Mouse (Mus musculus) hindbrain, embryonic 13.5 days (tissue): Measurements from ENCODE around the gene Nnmt. TPM values are rescaled to one million over a fixed set of nuclear protein-coding genes. Genes with fewer than 3 reads are reported as not detected.

Experiments
- ATAC-seq: fragments of 200-750 bp; cut with Nextera tagmentation; 2 replicates; pipeline ENCODE4 v1.8.0; 2017; ENCODE audit warnings: moderate TSS enrichment; ENCODE audit not compliant: low FRiP score
- H3K27ac ChIP-seq: fragments of 300-500 bp; sonication (generic); 2 replicates; pipeline ENCODE4 v1.5.1; 2015; ENCODE audit warnings: inconsistent platforms, mild to moderate bottlenecking, moderate library complexity
- H3K27me3 ChIP-seq: fragments of 300-500 bp; sonication (generic); 2 replicates; pipeline ENCODE4 v1.6.1; 2015; ENCODE audit warnings: mild to moderate bottlenecking, inconsistent platforms
- H3K36me3 ChIP-seq: fragments of 300-500 bp; sonication (generic); 2 replicates; pipeline ENCODE4 v1.6.1; 2015; ENCODE audit warnings: mild to moderate bottlenecking, inconsistent platforms
- H3K4me1 ChIP-seq: fragments of 300-500 bp; sonication (generic); replicated peaks from 2 replicates; pipeline ENCODE4 v1.6.1; 2015; ENCODE audit warnings: inconsistent platforms
- H3K4me2 ChIP-seq: fragments of 300-500 bp; sonication (generic); 2 replicates; pipeline ENCODE4 v1.6.1; 2015; ENCODE audit warnings: inconsistent platforms, mild to moderate bottlenecking, moderate library complexity
- H3K4me3 ChIP-seq: fragments of 300-500 bp; sonication (generic); 2 replicates; pipeline ENCODE4 v1.5.1; 2015; ENCODE audit warnings: mild to moderate bottlenecking, inconsistent platforms
- H3K9ac ChIP-seq: fragments of 300-500 bp; sonication (generic); 2 replicates; pipeline ENCODE4 v1.6.1; 2015; ENCODE audit warnings: mild to moderate bottlenecking, inconsistent platforms
- H3K9me3 ChIP-seq: fragments of 300-500 bp; sonication (generic); 2 replicates; pipeline ENCODE4 v1.6.1; 2016; ENCODE audit warnings: inconsistent platforms
- WGBS: fragments of 180-500 bp; shearing (Covaris S2); methylation state at CpG from one replicate; pipeline ENCODE4 v1.1.7; 2015; 5-methylcytosine and 5-hydroxymethylcytosine counted together
- polyA plus RNA-seq: library from polyadenylated mRNA; unstranded; fragments of >200 nt; fragmentation: Nextera tagmentation; extraction: Ambion mirVana; gene quantifications from 2 replicates; pipeline ENCODE4 v1.2.1, GENCODE M21; 2015

Nnmt gene
- polyA plus RNA-seq = 0.38 and 0.81 TPM in 2 replicates

DNA sequence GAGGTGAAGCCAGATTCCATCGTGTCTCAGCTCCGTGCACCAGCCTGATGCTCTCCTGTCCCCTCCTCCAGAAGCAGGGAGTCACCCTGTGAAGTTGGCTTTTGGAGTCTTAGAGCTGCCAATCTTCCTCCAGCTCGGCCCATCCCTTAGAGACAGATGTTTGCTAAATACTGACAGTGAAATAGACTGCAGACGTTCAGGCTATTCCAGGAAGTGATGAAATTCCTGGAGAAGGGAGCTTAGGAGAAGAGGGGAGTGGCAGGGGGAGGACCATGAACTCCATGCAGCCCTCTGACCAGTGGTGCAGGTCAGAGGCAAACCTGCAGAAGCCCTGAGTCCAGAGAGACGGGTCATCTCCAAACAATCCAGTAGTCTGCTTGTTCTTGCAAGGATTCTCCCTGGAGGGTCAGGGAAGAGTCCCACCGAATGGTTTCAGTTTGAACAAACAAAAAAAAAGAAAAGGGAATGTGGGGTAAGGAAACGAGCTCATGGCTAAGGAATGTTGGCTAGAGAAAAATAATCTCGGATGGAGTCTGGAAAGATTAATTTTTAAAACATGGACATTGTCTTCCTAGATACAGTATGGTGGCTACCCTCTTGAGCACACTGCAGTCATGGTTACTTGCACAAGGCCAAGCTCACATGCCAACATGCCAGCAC lies at the start of gene Nnmt:
Nnmt (minus strand) TSS at position 215 of the 660 bp plus-strand sequence.
- no peaks in the 10 kb centered on the region for H3K27me3 ChIP-seq
- H3K9ac ChIP-seq = no peak within 1 kb of the TSS
- H3K4me2 ChIP-seq = no peak within 1 kb of the TSS
- H3K36me3 ChIP-seq = no peaks in the 10 kb centered on the region
- no peak within 1 kb of the TSS for H3K27ac ChIP-seq
- H3K4me3 ChIP-seq = no peak within 1 kb of the TSS
- ATAC-seq = no peak
- H3K4me1 ChIP-seq = no peaks in the 10 kb centered on the region
- 68% methylated on average over 8 of the region's 8 CpGs for WGBS
- H3K9me3 ChIP-seq = no peaks in the 10 kb centered on the region

DNA sequence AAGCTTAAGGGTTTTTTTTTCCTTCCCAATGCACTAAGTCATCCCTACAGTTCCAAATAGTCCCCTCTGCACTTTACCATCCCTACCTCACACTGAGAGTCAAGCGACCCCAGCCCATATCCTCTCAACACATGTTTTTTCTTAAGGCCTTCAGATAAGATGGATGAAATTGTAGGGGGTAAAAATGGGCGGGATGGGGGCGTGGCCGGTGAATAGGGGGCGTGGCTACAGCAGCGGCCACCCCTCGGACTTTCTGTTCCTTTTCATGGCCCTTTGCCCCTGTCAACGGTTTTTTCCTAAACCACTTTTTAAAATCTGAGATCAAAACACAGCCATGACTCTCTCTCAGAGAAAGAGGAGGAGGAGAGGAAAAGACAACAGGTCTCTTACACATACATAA lies 49.8 kb upstream of the Nnmt start:
- peaks cover 5% of the 10 kb centered on the region for H3K36me3 ChIP-seq
- H3K4me1 ChIP-seq = peaks cover 17% of the 10 kb centered on the region
- no peak overlapping the region for H3K4me3 ChIP-seq
- no peaks in the 10 kb centered on the region; the same call in 1 of the 2 replicates for H3K9me3 ChIP-seq
- no peak overlapping the region for H3K4me2 ChIP-seq
- no peak overlapping the region for H3K27ac ChIP-seq
- H3K27me3 ChIP-seq = peaks cover 20% of the 10 kb centered on the region
- no peak overlapping the region for H3K9ac ChIP-seq
- ATAC-seq = no peak
- 8% methylated on average over 8 of the region's 8 CpGs for WGBS

DNA sequence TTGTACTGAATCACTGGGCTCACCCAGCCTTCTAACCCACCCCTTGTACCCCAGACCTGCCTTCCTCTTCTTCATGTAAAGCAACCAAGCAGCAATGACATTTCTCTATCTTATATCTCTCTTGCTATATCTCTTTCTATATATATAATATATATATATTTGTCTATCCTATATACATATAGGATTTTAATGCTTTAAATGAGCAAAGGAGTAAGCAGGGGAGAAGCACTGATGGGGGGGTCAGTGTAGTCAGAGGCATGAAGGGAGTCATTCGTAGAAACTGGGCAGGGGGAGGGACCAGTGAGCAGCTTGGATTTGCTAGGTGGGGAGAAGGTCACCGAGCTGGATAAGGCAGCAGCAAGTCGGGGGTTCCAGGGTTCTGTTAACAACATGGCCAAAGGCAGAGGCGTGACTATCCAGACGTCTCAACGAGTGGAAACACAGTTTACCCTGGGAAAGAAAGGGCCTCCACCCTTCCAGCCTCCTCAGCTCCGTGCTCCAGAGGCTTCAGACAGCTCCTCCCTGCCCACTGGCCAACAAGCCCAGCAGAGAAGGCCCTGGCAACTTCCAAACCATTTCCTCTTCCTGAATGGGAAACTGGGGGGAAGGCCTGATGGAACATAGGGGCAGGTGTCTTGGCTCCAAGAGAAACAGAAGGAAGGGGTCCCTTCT lies 48.6 kb upstream of the Nnmt start:
- Histone ChIP-seq H3K4me2 (no peak overlapping the region), H3K4me1 (peaks cover 28% of the 10 kb centered on the region), H3K27me3 (peaks cover 20% of the 10 kb centered on the region), H3K4me3 (no peak overlapping the region), H3K36me3 (no peaks in the 10 kb centered on the region), H3K9me3 (no peaks in the 10 kb centered on the region), H3K27ac (no peak overlapping the region), H3K9ac (no peak overlapping the region)
- WGBS = 44% methylated on average over 7 of the region's 7 CpGs
- no peak for ATAC-seq

DNA sequence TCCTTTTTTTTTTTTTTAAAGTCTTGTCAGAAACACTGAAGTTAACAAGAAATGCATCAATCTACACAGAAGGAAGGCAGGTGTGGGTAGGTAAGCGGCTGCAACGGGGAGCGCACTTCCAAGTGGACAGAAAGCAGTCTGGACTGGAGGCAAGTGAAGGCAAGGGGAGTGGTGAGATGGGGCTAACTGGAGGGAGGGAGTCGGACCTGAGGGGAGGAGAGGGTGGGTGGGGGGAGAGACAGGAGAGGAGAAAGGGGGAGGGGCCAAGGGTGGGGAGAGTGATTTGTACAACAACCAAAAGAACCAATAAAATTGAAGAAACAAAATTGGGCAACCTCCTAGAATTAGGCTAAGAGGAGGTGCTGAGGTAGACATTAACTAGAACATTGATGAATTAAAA lies 47.1 kb upstream of the Nnmt start:
- Histone ChIP-seq H3K27ac (no peak overlapping the region), H3K4me1 (peaks cover 40% of the 10 kb centered on the region), H3K9ac (no peak overlapping the region), H3K9me3 (no peaks in the 10 kb centered on the region), H3K27me3 (peaks cover 16% of the 10 kb centered on the region; the same call in 1 of the 2 replicates), H3K4me3 (no peak overlapping the region), H3K36me3 (no peaks in the 10 kb centered on the region), H3K4me2 (no peak overlapping the region)
- 45% methylated on average over 4 of the region's 4 CpGs for WGBS
- ATAC-seq = no peak

DNA sequence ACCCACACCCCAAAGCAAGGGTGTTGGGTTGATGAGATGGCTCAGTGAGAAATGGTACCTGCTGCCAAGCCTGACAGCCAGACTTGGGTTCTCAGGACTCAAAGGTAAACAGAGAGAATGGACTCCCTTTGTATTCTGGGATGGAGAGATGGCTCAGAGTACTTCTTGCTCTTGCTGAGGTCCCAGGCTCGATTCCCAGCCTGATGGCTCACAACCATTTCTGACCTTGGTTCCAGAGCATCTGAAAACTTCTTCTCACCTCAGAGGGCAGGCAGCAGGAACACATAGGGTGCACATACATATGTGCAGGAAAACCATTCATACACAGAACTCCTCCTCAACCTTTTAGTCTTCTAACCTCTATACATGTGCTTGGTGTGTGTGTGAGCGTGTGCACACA lies 45.9 kb upstream of the Nnmt start:
- WGBS = 74% methylated on average over 2 of the region's 2 CpGs
- H3K27ac ChIP-seq = no peak overlapping the region
- H3K9me3 ChIP-seq = no peaks in the 10 kb centered on the region
- ATAC-seq = no peak
- no peak overlapping the region for H3K4me2 ChIP-seq
- no peak overlapping the region for H3K4me3 ChIP-seq
- no peak overlapping the region for H3K9ac ChIP-seq
- peaks cover 39% of the 10 kb centered on the region for H3K4me1 ChIP-seq
- peaks cover 16% of the 10 kb centered on the region for H3K27me3 ChIP-seq
- no peaks in the 10 kb centered on the region for H3K36me3 ChIP-seq

DNA sequence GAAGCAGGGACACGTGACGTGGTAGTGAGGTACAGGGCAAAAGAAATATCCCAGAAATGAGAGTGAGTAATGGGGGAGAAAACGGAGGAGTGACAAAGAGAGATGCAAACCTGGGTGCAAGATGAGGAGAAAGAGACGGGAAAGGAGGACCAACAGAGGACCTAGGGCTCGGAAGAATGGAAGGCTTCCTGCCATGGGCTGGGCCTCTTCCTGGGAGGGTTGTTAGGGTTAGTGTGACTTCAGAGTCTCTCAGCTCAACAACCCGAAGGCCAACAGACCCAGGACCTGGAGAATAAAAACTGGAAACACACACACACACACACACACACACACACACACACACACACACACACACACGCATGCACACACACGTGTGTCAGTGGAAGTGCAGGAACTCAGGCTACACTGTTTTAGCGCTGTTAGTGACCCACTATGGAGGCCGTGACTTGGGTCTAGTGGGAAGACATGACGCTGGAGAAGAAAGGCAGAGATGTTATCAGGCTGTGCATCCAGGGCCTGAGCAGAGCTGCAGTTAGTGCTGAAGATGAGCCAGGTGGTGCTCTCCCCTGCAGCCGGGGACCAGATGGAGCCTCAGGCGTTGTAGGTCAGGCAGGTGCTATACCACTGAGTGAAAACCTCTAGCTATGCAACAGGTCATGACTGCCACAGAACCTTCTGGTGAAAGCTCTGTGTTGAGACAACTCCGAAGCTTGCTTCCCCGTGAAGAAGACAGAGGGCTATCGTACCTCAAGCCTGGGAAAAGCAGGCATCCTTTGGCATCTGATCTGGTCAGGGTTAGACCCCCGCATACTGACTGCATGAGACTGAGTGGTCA lies 45.1 kb upstream of the Nnmt start:
- H3K27me3 ChIP-seq = peaks cover 16% of the 10 kb centered on the region
- H3K4me1 ChIP-seq = peaks cover 37% of the 10 kb centered on the region
- WGBS = 23% methylated on average over 17 of the region's 17 CpGs
- no peak overlapping the region for H3K4me3 ChIP-seq
- no peaks in the 10 kb centered on the region for H3K36me3 ChIP-seq
- H3K9me3 ChIP-seq = no peaks in the 10 kb centered on the region
- H3K4me2 ChIP-seq = peak overlapping the region; percentile 47; the same call in 1 of the 2 replicates
- H3K27ac ChIP-seq = no peak overlapping the region
- H3K9ac ChIP-seq = no peak overlapping the region
- ATAC-seq = no peak

DNA sequence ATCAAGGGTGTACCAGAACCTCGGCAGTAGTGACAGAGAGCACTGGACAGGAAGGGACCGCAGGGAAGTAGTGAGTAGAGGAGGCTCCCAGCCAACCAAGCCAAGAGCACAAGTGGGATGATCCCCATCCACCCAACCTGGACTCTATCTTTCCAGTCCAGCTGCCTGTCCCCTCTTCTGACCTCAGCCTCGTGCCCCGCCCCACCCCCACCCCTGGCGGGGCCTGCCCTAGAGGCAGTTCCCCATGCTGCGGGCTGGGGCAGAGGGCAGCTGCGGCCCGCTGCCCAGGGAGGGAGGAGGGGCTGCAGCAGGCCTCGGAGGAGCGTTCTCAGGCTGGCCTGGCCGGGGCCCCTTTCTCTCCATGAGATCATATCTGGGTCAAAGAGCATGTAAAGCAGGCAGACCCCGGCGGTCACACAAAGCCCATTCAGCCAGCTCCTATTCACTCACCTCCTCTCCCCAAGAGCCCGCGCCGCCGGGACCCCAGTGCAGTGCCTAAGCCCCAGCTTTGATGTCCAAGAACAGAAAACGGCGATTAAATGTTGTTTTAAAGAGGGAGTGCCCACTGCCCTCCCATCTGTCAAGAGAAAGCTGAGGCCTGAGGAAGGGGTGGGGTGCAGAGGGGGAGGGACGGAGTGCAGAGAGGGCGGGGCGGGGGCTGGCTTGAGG lies 44.3 kb upstream of the Nnmt start:
- ATAC-seq = peak; percentile 36; the same call in 1 of the 2 replicates
- H3K4me2 ChIP-seq = peak overlapping the region; percentile 47
- H3K27me3 ChIP-seq = peaks cover 16% of the 10 kb centered on the region; the same call in 1 of the 2 replicates
- H3K4me3 ChIP-seq = peak overlapping the region; percentile 18
- H3K27ac ChIP-seq = peak overlapping the region; percentile 23; the same call in 1 of the 2 replicates
- peaks cover 37% of the 10 kb centered on the region for H3K4me1 ChIP-seq
- H3K9ac ChIP-seq = peak overlapping the region; percentile 63
- no peaks in the 10 kb centered on the region for H3K36me3 ChIP-seq
- peaks cover 5% of the 10 kb centered on the region; the same call in 1 of the 2 replicates for H3K9me3 ChIP-seq
- under 1% methylated on average over 22 of the region's 22 CpGs for WGBS

DNA sequence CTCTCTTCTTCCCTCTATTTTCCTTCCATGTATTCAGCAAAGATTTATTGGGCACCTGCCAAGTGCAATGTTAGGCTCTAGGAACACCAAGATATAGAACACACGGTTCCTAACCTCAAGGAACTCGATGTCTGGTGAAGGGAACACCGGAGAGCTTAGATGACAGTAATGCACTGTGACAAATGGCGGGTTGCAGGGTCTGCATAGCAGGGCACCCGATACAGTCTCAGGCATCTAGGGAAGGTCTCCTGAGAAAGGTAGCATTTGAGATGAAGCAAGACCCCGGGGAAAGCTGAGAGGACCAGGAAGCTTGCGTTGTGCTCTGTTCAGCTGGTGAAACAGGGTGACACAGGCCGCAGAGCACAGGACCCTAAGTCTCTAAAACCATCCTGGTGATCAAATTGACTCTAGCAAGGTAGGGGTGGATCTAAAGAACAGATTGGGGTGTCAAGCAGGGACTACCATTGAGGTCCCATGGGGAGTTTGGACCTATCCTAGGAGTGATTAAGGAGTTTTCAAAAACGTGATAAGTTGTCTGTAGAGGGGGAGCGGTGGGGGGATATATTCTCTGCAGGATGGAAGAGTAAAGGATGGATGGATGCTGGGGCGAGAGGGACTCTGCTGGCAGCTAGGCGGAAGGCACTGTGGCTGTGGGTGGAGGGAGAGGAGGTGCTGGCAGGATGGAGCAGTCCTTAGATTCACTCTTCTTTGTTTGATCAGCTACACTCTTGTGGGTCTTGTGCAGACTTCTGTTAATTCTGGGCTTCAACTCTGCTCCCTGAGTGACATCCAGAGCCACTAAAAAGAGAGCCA lies 43.5 kb upstream of the Nnmt start:
- ATAC-seq = peak; percentile 18; the same call in 1 of the 2 replicates
- Histone ChIP-seq H3K4me1 (peaks cover 37% of the 10 kb centered on the region), H3K9me3 (peaks cover 8% of the 10 kb centered on the region; the same call in 1 of the 2 replicates), H3K27me3 (peaks cover 16% of the 10 kb centered on the region; the same call in 1 of the 2 replicates), H3K4me2 (peak overlapping the region; percentile 47), H3K4me3 (no peak overlapping the region), H3K27ac (peak overlapping the region; percentile 23; the same call in 1 of the 2 replicates), H3K36me3 (no peaks in the 10 kb centered on the region), H3K9ac (peak overlapping the region; percentile 63)
- WGBS = 26% methylated on average over 12 of the region's 12 CpGs

DNA sequence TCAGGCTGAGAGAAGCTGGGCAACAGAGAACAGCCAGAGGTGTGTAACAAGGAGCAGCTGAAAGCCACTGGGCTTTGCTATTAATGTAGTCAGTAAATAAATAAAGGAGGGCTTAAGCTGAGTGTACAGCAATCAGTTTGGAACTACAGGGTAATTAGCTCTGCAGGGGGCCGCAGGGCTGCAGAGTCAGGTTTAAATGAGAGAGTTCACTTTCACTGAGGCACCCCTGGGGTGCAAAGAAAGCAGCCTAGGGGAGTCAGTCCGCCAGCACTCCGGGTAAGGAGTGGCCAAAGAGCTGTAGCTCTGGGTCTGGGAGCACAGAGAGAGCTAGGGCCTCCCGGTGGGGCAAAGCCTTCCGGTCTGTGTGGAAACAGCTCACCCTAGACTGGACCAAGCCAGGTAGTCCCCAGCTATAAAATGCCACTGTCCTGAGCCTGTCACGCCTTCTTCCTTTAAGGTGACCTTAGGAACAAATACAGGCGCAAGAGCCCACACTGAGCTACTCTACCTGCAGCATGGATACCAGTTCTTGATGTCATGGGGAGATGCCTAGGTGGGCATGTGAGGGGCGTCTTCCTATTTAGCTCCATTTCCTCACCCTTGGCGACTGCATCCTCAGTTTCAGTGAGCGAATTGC lies 42.8 kb upstream of the Nnmt start:
- Histone ChIP-seq H3K27me3 (peaks cover 13% of the 10 kb centered on the region; the same call in 1 of the 2 replicates), H3K4me2 (no peak overlapping the region; the same call in 1 of the 2 replicates), H3K4me1 (peaks cover 37% of the 10 kb centered on the region), H3K27ac (no peak overlapping the region), H3K9me3 (peaks cover 8% of the 10 kb centered on the region; the same call in 1 of the 2 replicates), H3K4me3 (no peak overlapping the region), H3K36me3 (no peaks in the 10 kb centered on the region), H3K9ac (0 out of 2 replicates have a peak overlapping the region, but pooled peaks have one; percentile 14)
- ATAC-seq = no peak
- 25% methylated on average over 10 of the region's 10 CpGs for WGBS

DNA sequence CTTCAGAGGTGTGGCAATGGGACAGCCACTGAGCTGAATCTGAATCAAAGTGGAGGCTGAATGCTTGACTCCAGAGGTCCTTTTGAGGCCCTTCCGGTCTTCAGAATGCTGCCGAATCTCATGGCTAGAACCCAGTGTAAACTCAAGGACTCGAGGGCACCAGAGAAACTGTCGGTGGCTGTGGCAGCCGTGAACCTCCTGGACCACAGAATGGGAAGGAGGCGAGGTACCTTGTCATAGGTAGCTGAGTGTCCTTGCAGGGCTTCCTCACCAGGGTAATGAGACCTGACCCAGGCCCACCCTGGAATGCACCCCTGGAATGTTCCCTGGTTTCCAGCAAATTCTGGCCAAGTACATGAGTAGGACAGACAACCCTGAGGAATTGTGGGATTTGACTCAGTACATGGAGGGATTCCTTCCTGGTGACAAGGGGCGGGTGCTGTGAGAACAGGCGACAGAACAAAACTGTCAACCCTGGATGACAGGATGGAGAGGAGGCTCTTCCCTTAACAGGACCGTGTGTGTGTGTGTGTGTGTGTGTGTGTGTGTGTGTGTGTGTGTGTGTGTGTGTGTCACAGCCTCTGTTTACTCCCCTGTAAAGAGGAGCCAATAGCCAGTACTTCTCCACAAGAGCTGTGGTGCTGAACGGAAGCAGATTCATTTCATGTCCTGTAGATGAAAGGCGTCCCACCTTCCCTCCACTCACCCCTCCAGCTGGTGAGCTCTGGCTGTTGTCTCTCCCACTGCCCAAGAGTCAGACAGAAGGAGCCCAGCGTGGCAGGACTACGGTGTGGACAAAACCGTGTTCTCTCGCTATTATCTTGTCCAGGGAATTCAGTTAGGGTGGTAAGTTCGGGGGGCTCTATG lies 42.1 kb upstream of the Nnmt start:
- H3K4me3 ChIP-seq = no peak overlapping the region
- H3K9me3 ChIP-seq = peaks cover 8% of the 10 kb centered on the region; the same call in 1 of the 2 replicates
- 42% methylated on average over 16 of the region's 16 CpGs for WGBS
- peaks cover 11% of the 10 kb centered on the region; the same call in 1 of the 2 replicates for H3K27me3 ChIP-seq
- H3K9ac ChIP-seq = no peak overlapping the region; the same call in 1 of the 2 replicates
- ATAC-seq = no peak
- H3K4me2 ChIP-seq = no peak overlapping the region
- no peak overlapping the region for H3K27ac ChIP-seq
- peaks cover 37% of the 10 kb centered on the region for H3K4me1 ChIP-seq
- H3K36me3 ChIP-seq = no peaks in the 10 kb centered on the region
